Mouse (Mus musculus) ES-E14 (cell line): ENCODE measurements at regions not wholly inside any gene's neighbourhood (a gene's known extent, or its start where the extent isn't known, plus 50 kb on each side); places are given as distances from the start of the nearest gene placed in this dataset.

Source experiments
- DNase-seq: peaks from one replicate; pipeline ENCODE4 v3.0.0-alpha.2; 2013; ENCODE audit warnings: low read depth, low spot score
- H3K27ac ChIP-seq: 2 replicates; pipeline ENCODE4 v1.5.1; 2012; ENCODE audit warnings: low read depth, mild to moderate bottlenecking, low read length, moderate library complexity, mixed read lengths; ENCODE audit not compliant: poor library complexity, insufficient read depth, severe bottlenecking
- H3K36me3 ChIP-seq: 2 replicates; pipeline ENCODE4 v1.6.1; 2012; ENCODE audit warnings: mild to moderate bottlenecking, low read length, moderate library complexity, mixed read lengths; ENCODE audit not compliant: control insufficient read depth, poor library complexity, insufficient read depth, severe bottlenecking
- H3K4me1 ChIP-seq, 2 experiments: fragments of 150-350 bp in 1 of 2; sonication (generic) in 1 of 2; 2 replicates each; pipeline ENCODE4 v1.6.1; 2012; ENCODE audit warnings: low read length in 2 of 2, mild to moderate bottlenecking in 1 of 2, mixed read lengths in 1 of 2; ENCODE audit not compliant: control insufficient read depth in 2 of 2, insufficient read depth in 2 of 2, poor library complexity in 1 of 2
- H3K4me3 ChIP-seq, 2 experiments: fragments of 150-350 bp in 1 of 2; sonication (generic) in 1 of 2; 2 replicates each; pipeline ENCODE4 v1.5.1; 2012; ENCODE audit warnings: low read length in 2 of 2, low read depth in 1 of 2, mild to moderate bottlenecking in 1 of 2, mixed read lengths in 1 of 2; ENCODE audit not compliant: insufficient read depth in 1 of 2, poor library complexity in 1 of 2, severe bottlenecking in 1 of 2
- H3K9ac ChIP-seq: 2 replicates; pipeline ENCODE4 v1.6.1; 2012; ENCODE audit warnings: low read depth, mild to moderate bottlenecking, low read length, mixed read lengths; ENCODE audit not compliant: poor library complexity, insufficient read depth, severe bottlenecking
- H3K9me3 ChIP-seq: fragments of 150-350 bp; sonication (generic); 2 replicates; pipeline ENCODE4 v1.6.1; 2012; ENCODE audit warnings: low read depth, mild to moderate bottlenecking, low read length; ENCODE audit not compliant: control insufficient read depth, insufficient read depth
- CHD2 ChIP-seq: IDR thresholded peaks from 2 replicates; pipeline ENCODE4 v1.6.1; 2014; ENCODE audit warnings: mild to moderate bottlenecking, low read depth, low read length, inconsistent platforms
- HCFC1 ChIP-seq: IDR thresholded peaks from 2 replicates; pipeline ENCODE4 v1.6.1; 2012; ENCODE audit warnings: low read length, inconsistent platforms, borderline replicate concordance; ENCODE audit not compliant: insufficient read depth
- MAFK ChIP-seq: IDR thresholded peaks from 2 replicates; pipeline ENCODE4 v1.6.1; 2014; ENCODE audit warnings: mild to moderate bottlenecking, low read depth, low read length, inconsistent platforms; ENCODE audit not compliant: insufficient read depth
- ZC3H11A ChIP-seq: IDR thresholded peaks from 2 replicates; pipeline ENCODE4 v1.6.1; 2012; ENCODE audit warnings: low read depth, mild to moderate bottlenecking, inconsistent platforms, low read length, borderline replicate concordance
- ZNF384 ChIP-seq: IDR thresholded peaks from 2 replicates; pipeline ENCODE4 v1.6.1; 2012; ENCODE audit warnings: low read depth, low read length, inconsistent platforms
- in situ Hi-C, 2 experiments: fragments of 600-800 bp; cut with MboI; formaldehyde crosslinking; loops; one replicate each; pipeline ENCODE4 v1.15.1; 2025; ENCODE audit warnings: low sequenced_read_pairs in 2 of 2, inconsistent platforms in 1 of 2; ENCODE audit not compliant: unreplicated experiment in 2 of 2

- DNase-seq, result no peak
- no peaks in the 10 kb centered on the region for H3K9me3 ChIP-seq
- in situ Hi-C loops, result loop anchor here in 1 of 2 experiments (25.0 kb wide), 1 partner anchor 217 kb away; no protein-coding TSS in a partner anchor
Measured at GRCm38 (mm10) chr12:8070788-8071187, 93.3 kb downstream of the Apob start.

GRCm38 (mm10) chr12:8071286-8071685 is 93.8 kb downstream of the Apob start:
- no peaks in the 10 kb centered on the region for H3K36me3 ChIP-seq

More at GRCm38 (mm10) chr12:8070788-8071187, 93.3 kb downstream of the Apob start:
- H3K27ac ChIP-seq, result no peak overlapping the region
- no peak overlapping the region for H3K9ac ChIP-seq
- H3K4me1 ChIP-seq, result 0 out of 4 replicates have a peak, but pooled peaks cover 0 to 1% of the 10 kb centered on the region in 2 experiments
- no peak for TF ChIP-seq HCFC1
- no peak for TF ChIP-seq CHD2
- TF ChIP-seq ZC3H11A, result no peak
- no peak for TF ChIP-seq MAFK
- no peak for TF ChIP-seq ZNF384
- H3K4me3 ChIP-seq, result no peak overlapping the region
- no peaks in the 10 kb centered on the region for H3K36me3 ChIP-seq

GRCm38 (mm10) chr12:8076010-8076540 is 98.6 kb downstream of the Apob start:
- H3K9ac ChIP-seq, result no peak overlapping the region
- DNase-seq, result no peak
- no peak overlapping the region for H3K27ac ChIP-seq
- H3K4me3 ChIP-seq, result no peak overlapping the region
- H3K9me3 ChIP-seq, result no peaks in the 10 kb centered on the region
- no peaks in the 10 kb centered on the region for H3K36me3 ChIP-seq
- TF ChIP-seq MAFK, result peak; percentile 90
- no peak for TF ChIP-seq HCFC1
- TF ChIP-seq CHD2, result no peak
- H3K4me1 ChIP-seq, result 0 out of 4 replicates have a peak, but pooled peaks cover 0 to 2% of the 10 kb centered on the region in 2 experiments
- in situ Hi-C loops, result no loop called here

More at GRCm38 (mm10) chr12:8071286-8071685, 93.8 kb downstream of the Apob start:
- in situ Hi-C loops, result loop anchor here in 1 of 2 experiments (25.0 kb wide), 1 partner anchor 216 kb away; no protein-coding TSS in a partner anchor
- H3K9me3 ChIP-seq, result no peaks in the 10 kb centered on the region
- no peak overlapping the region for H3K9ac ChIP-seq
- no peak overlapping the region for H3K27ac ChIP-seq
- DNase-seq, result no peak
- no peak overlapping the region for H3K4me3 ChIP-seq
- TF ChIP-seq ZC3H11A (no peak), ZNF384 (no peak), HCFC1 (no peak), MAFK (no peak), CHD2 (no peak)
- H3K4me1 ChIP-seq, result 0 out of 4 replicates have a peak, but pooled peaks cover 0 to 2% of the 10 kb centered on the region in 2 experiments

- H3K36me3 ChIP-seq, result no peaks in the 10 kb centered on the region
- no peak overlapping the region for H3K4me3 ChIP-seq
- no peak overlapping the region for H3K9ac ChIP-seq
- in situ Hi-C loops, result no loop called here
- TF ChIP-seq CHD2, result no peak
- TF ChIP-seq ZC3H11A, result no peak
- TF ChIP-seq HCFC1, result no peak
- no peak for TF ChIP-seq MAFK
- no peak for TF ChIP-seq ZNF384
- no peak overlapping the region for H3K27ac ChIP-seq
- no peak for DNase-seq
- H3K4me1 ChIP-seq, result 0 out of 4 replicates have a peak, but pooled peaks cover 0 to 2% of the 10 kb centered on the region in 2 experiments
- H3K9me3 ChIP-seq, result no peaks in the 10 kb centered on the region
Measured at GRCm38 (mm10) chr12:8077346-8077745, 99.9 kb downstream of the Apob start.

GRCm38 (mm10) chr12:8078046-8078445 is 100.6 kb downstream of the Apob start:
- Histone ChIP-seq H3K4me3 (no peak overlapping the region), H3K9ac (no peak overlapping the region), H3K27ac (no peak overlapping the region), H3K4me1 (0 out of 4 replicates have a peak, but pooled peaks cover 0 to 2% of the 10 kb centered on the region in 2 experiments), H3K9me3 (no peaks in the 10 kb centered on the region), H3K36me3 (no peaks in the 10 kb centered on the region)
- TF ChIP-seq MAFK (no peak), ZNF384 (no peak), HCFC1 (no peak), ZC3H11A (no peak), CHD2 (no peak)
- no peak for DNase-seq
- in situ Hi-C loops, result no loop called here
